Mouse (Mus musculus): ENCODE results near the gene Ptk6. TPM values are rescaled to one million over a fixed set of nuclear protein-coding genes. Genes with fewer than 3 reads are reported as not detected.

The Ptk6 gene
- polyA plus RNA-seq, 1 experiment: 0.16 TPM

- no peaks in the 10 kb centered on the region for H3K36me3 ChIP-seq (ENCODE audit: control insufficient read depth, insufficient read depth, low read length)
- 90% methylated on average over 11 of the region's 11 CpGs for WGBS
- H3K4me3 ChIP-seq (ENCODE audit: insufficient read depth, low read depth, low read length): no peak overlapping the region
- no peak for DNase-seq
- H3K27ac ChIP-seq (ENCODE audit: insufficient read depth, low read depth, low read length): no peak overlapping the region
- H3K27me3 ChIP-seq (replicated peaks; ENCODE audit: control insufficient read depth, insufficient read depth, low read length): no peaks in the 10 kb centered on the region
- H3K4me1 ChIP-seq (ENCODE audit: control insufficient read depth, insufficient read depth, low read length): no peaks in the 10 kb centered on the region
- TF ChIP-seq CTCF (conservative IDR thresholded peaks at IDR 0.05; ENCODE audit: insufficient read depth, insufficient read length, low read depth, low read length) (no peak), POLR2A (IDR thresholded peaks at IDR 0.05; ENCODE audit: low read depth, low read length) (no peak)
Measured at GRCm38 (mm10) chr2:181234680-181235079, 32.1 kb upstream of the Ptk6 start.

DNA sequence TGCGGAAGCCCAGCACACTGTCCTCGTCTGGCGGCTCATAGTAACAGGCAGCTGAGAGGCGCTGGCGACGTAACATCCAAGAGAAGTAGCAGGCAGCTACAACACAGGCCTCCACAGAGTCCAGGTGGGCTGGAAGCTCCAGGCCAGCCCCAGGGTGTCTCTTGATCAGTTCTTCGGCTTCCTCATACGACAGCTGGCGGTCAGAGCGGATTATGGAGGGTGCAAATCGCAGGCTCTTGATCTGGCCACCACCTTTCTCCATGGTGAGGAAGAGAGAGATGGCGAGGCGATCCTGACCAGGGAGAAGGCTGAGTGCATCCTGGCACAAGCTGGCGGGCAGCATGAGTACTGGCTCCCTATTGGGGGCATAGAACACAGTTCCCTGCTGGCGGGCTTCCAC lies 30.9 kb upstream of the Ptk6 start:
- H3K4me3 ChIP-seq (ENCODE audit: insufficient read depth, low read depth, low read length): no peak overlapping the region
- no peak for DNase-seq
- H3K36me3 ChIP-seq (ENCODE audit: control insufficient read depth, insufficient read depth, low read length): no peaks in the 10 kb centered on the region
- TF ChIP-seq CTCF (conservative IDR thresholded peaks at IDR 0.05; ENCODE audit: insufficient read depth, insufficient read length, low read depth, low read length): no peak
- TF ChIP-seq POLR2A (IDR thresholded peaks at IDR 0.05; ENCODE audit: low read depth, low read length): no peak
- no peaks in the 10 kb centered on the region for H3K27me3 ChIP-seq (replicated peaks; ENCODE audit: control insufficient read depth, insufficient read depth, low read length)
- no peak overlapping the region for H3K27ac ChIP-seq (ENCODE audit: insufficient read depth, low read depth, low read length)
- no peaks in the 10 kb centered on the region for H3K4me1 ChIP-seq (ENCODE audit: control insufficient read depth, insufficient read depth, low read length)
- 93% methylated on average over 15 of the region's 15 CpGs for WGBS

GRCm38 (mm10) chr2:181231171-181231570 lies 28.6 kb upstream of the Ptk6 start:
- no peaks in the 10 kb centered on the region for H3K4me1 ChIP-seq (ENCODE audit: control insufficient read depth, insufficient read depth, low read length)
- no peaks in the 10 kb centered on the region for H3K36me3 ChIP-seq (ENCODE audit: control insufficient read depth, insufficient read depth, low read length)
- WGBS: 86% methylated on average over 20 of the region's 20 CpGs
- no peak for DNase-seq
- H3K27ac ChIP-seq (ENCODE audit: insufficient read depth, low read depth, low read length): no peak overlapping the region
- H3K27me3 ChIP-seq (replicated peaks; ENCODE audit: control insufficient read depth, insufficient read depth, low read length): no peaks in the 10 kb centered on the region
- TF ChIP-seq POLR2A (IDR thresholded peaks at IDR 0.05; ENCODE audit: low read depth, low read length): no peak
- TF ChIP-seq CTCF (conservative IDR thresholded peaks at IDR 0.05; ENCODE audit: insufficient read depth, insufficient read length, low read depth, low read length): no peak
- H3K4me3 ChIP-seq (ENCODE audit: insufficient read depth, low read depth, low read length): no peak overlapping the region

DNA sequence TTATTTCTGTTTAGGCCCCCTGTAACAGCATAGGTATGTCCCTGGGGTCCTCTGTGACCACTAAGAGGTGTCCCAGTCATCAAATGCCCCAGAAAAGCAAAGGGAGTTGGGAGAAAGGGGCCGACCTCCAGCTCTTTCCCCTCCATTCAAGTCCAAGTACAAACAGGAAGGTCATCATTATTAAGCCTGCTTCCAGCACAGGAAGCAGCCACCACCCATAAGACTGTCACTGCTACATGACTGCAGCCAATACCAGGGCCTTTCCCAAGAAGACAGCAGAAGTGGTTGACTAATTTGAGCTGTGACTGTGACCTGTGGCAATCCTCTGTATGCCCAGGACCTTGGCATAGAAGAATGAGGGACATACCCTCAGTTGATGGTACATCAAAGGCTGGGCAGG lies 25.7 kb upstream of the Ptk6 start:
- 63% methylated on average over 1 of the region's 1 CpGs for WGBS
- no peaks in the 10 kb centered on the region for H3K27me3 ChIP-seq (replicated peaks; ENCODE audit: control insufficient read depth, insufficient read depth, low read length)
- no peak overlapping the region for H3K27ac ChIP-seq (ENCODE audit: insufficient read depth, low read depth, low read length)
- TF ChIP-seq CTCF (conservative IDR thresholded peaks at IDR 0.05; ENCODE audit: insufficient read depth, insufficient read length, low read depth, low read length): no peak
- TF ChIP-seq POLR2A (IDR thresholded peaks at IDR 0.05; ENCODE audit: low read depth, low read length): no peak
- H3K4me1 ChIP-seq (ENCODE audit: control insufficient read depth, insufficient read depth, low read length): no peaks in the 10 kb centered on the region
- peak; percentile 43 for DNase-seq
- H3K4me3 ChIP-seq (ENCODE audit: insufficient read depth, low read depth, low read length): no peak overlapping the region
- H3K36me3 ChIP-seq (ENCODE audit: control insufficient read depth, insufficient read depth, low read length): no peaks in the 10 kb centered on the region

DNA sequence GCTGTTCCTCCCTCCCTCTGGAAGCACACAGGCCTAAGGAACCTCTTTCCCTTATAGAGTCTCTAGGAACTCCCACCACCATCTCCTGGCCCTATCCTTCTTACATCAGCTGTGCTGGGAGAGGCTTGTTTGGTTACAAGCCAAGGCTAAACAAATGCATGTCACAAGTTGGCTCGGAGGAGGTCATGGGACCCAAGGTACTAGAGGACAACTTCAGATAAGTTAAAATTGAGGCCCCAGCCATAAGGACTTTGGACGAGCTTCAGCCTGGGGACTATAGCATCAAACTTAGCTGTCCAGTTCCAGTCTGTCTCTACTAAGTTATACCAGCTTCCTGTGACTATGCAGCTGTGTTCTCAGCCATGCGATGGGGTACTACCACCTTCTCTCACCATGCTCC lies 24.5 kb upstream of the Ptk6 start:
- 79% methylated on average over 3 of the region's 3 CpGs for WGBS
- Histone ChIP-seq H3K27me3 (replicated peaks; ENCODE audit: control insufficient read depth, insufficient read depth, low read length) (no peaks in the 10 kb centered on the region), H3K4me3 (ENCODE audit: insufficient read depth, low read depth, low read length) (no peak overlapping the region), H3K4me1 (ENCODE audit: control insufficient read depth, insufficient read depth, low read length) (no peaks in the 10 kb centered on the region), H3K36me3 (ENCODE audit: control insufficient read depth, insufficient read depth, low read length) (no peaks in the 10 kb centered on the region), H3K27ac (ENCODE audit: insufficient read depth, low read depth, low read length) (no peak overlapping the region)
- TF ChIP-seq CTCF (conservative IDR thresholded peaks at IDR 0.05; ENCODE audit: insufficient read depth, insufficient read length, low read depth, low read length) (no peak), POLR2A (IDR thresholded peaks at IDR 0.05; ENCODE audit: low read depth, low read length) (no peak)
- no peak for DNase-seq

- DNase-seq: no peak
- no peaks in the 10 kb centered on the region for H3K27me3 ChIP-seq (replicated peaks; ENCODE audit: control insufficient read depth, insufficient read depth, low read length)
- TF ChIP-seq POLR2A (IDR thresholded peaks at IDR 0.05; ENCODE audit: low read depth, low read length): no peak
- no peak for TF ChIP-seq CTCF (conservative IDR thresholded peaks at IDR 0.05; ENCODE audit: insufficient read depth, insufficient read length, low read depth, low read length)
- H3K4me1 ChIP-seq (ENCODE audit: control insufficient read depth, insufficient read depth, low read length): peaks cover 4% of the 10 kb centered on the region; the same call in 1 of the 2 replicates
- no peak overlapping the region for H3K4me3 ChIP-seq (ENCODE audit: insufficient read depth, low read depth, low read length)
- WGBS: 84% methylated on average over 2 of the region's 2 CpGs
- H3K27ac ChIP-seq (ENCODE audit: insufficient read depth, low read depth, low read length): no peak overlapping the region
- H3K36me3 ChIP-seq (ENCODE audit: control insufficient read depth, insufficient read depth, low read length): no peaks in the 10 kb centered on the region
Measured at GRCm38 (mm10) chr2:181224994-181225393, 22.4 kb upstream of the Ptk6 start.

DNA sequence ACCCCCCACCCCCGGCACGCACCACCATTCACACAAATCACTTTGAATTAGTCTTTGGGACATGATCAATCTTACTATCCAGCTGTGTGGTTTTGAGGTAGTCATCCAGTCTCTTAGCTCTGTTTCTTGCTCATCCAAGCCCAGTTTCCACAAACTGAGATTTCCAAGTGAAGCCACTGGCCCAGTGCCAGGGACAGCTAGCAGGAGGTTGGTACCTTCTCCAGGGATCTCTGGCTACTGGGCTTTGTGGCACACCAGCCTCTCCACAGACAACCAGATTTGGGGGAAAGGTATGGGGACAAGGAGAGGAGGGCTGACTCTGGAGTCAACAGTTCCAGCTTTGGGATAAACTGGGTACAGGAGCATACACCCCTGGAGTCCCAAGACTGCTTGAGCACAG lies 17.8 kb upstream of the Ptk6 start:
- no peaks in the 10 kb centered on the region for H3K27me3 ChIP-seq (replicated peaks; ENCODE audit: control insufficient read depth, insufficient read depth, low read length)
- peak; percentile 28 for DNase-seq
- peaks cover 4% of the 10 kb centered on the region; the same call in 1 of the 2 replicates for H3K4me1 ChIP-seq (ENCODE audit: control insufficient read depth, insufficient read depth, low read length)
- no peak for TF ChIP-seq CTCF (conservative IDR thresholded peaks at IDR 0.05; ENCODE audit: insufficient read depth, insufficient read length, low read depth, low read length)
- TF ChIP-seq POLR2A (IDR thresholded peaks at IDR 0.05; ENCODE audit: low read depth, low read length): no peak
- WGBS: 41% methylated on average over 2 of the region's 2 CpGs
- no peaks in the 10 kb centered on the region for H3K36me3 ChIP-seq (ENCODE audit: control insufficient read depth, insufficient read depth, low read length)
- peak overlapping the region; percentile 3; the same call in 1 of the 2 replicates for H3K27ac ChIP-seq (ENCODE audit: insufficient read depth, low read depth, low read length)
- H3K4me3 ChIP-seq (ENCODE audit: insufficient read depth, low read depth, low read length): peak overlapping the region; percentile 35; the same call in 1 of the 2 replicates
